Mouse (Mus musculus): ENCODE measurements around the gene Stx12. TPM values are rescaled to one million over a fixed set of nuclear protein-coding genes. Genes with fewer than 3 reads are reported as not detected.
"Not testable (repeated sequence)": the region's sequence is repeated elsewhere in the genome, so short reads cannot be mapped to it uniquely, and the experiment has no call there.

Gene Stx12
- 10 to 100 TPM; 35.7 to 37.2 (median 36.6) TPM for polyA plus RNA-seq (2017; shearing (Covaris generic))

DNA sequence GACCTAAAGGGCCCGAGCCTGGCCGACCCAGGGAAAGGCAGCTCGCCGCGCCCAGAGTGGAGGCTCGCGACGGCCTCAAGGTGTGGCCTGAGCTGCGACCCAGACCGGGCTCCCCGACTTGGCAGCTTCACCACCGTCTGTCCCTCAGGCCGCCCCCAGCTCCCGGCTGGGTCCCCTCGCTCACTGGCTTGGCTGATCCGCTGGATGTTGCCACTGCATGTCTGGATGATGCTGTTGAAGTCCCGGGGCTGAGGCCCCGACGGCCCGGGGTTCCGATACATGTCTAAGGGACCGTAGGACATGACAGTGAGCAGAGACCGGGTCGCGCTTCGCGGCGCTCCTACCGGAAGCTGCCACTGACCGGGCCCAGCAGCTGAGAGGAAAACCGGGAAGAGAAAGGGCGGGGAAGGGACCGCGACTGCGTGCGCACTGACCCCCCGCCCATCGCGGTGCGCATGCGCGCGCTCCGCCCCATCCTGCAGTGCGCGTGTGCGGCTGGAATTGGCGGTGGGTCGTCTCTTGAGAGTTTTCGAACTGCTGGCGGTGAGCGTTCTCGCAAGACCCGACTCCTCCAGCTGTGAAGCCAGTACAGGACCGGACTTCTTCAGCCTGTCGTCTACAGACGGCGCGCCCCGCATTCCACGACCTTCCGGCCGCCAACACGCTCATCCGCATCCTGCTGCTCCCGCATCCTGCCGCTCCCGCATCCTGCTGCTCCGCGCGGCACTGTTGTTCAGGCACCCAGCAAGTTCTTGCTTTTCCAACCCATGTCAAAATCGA lies at the start of gene Stx12:
Gene Stx12, minus strand, starts transcription at position 446 of the 780 bp plus-strand sequence.
- peak; percentile 74 for ATAC-seq

DNA sequence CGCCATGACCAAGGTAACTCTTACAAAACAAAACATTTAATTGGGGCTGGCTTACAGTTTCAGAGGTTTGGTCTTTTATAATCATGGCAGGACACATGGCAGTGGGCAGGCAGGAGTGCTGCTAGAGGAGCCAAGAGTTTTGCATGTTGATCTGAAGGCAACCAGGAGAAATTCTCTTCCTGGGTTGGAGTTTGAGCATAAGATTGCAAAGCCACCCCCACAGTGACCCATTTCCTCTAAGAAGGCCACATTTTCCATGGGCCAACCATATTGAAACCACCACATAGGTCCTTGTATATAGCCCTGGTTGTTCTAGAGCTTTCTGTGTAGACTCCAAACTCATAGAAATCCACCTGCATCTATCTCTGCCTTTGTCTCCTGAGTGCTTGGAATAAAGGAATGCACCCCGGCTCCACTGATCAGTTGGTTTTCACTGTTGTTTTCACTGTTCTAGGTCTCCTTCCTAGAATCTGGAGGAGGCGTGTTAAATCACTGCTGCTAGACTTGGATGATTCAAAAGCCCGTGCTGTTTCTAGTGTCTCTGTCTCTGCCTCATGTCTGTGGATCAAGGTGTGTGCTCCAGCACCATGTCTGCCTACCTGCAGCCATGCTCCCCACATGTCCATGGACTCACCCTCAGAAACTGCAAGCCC lies 48.6 kb upstream of the Stx12 start:
- no peak for ATAC-seq

DNA sequence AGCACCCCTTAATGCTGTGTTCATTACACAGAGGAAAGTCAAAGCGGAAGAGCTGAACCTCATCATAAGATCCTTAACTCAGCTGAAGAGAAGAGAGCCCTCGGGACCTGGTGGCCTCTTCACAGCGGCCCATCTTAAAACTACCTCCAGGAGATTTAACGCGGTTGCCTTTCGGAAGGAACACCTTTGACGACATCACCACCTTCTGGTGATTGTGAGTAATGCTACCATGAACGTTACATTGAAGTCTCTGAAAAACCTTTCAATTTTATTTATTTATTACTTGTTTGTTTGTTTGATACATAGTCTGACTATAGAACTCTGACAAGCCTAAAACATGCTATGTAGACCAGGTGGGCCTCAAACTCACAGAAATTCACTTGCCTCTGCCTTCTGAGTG lies 46.5 kb upstream of the Stx12 start:
- peak; percentile 78 for ATAC-seq

DNA sequence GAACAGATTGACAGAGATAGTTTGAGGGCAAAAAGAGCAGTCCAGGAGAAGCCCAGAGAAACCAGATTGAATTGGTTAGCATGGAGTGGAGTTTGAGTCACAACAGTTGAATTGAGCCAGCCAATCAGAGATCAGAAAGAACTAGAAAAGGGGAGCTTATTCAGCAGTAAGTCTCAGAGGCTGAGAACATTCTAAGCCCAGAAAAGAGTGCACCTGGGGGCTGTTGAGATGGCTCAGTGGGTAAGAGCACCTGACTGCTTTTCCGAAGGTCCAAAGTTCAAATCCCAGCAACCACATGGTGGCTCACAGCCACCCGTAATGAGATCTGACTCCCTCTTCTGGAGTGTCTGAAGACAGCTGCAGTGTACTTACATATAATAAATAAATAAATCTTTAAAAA lies 42.2 kb upstream of the Stx12 start:
- not testable (repeated sequence) for ATAC-seq

DNA sequence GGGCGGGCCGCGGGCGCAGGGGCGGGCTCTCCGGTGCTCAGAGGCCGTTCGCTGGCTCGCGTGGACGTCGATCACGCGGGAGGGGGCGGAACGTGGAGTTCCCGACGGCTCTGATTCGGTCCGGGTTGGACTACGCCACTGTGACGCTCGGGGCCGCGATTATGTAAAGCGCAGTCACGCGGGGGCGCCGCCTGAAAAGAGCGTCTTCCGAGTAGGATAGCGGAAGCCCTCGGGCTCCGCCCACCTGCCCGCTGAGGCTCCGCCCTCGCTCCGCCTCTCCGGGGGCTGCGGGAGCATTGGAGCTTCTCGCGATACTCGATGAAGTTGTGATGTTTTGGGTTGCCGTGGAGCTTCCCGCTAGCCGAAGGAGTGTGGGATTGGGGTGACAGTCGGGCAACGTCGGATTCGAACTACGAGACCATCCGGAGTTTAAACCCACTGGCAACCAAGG lies 38.3 kb upstream of the Stx12 start, which contains the start of gene Fam76a:
Gene Fam76a, minus strand, starts transcription at position 1 of the 451 bp plus-strand sequence.
- peak; percentile 97 for ATAC-seq

DNA sequence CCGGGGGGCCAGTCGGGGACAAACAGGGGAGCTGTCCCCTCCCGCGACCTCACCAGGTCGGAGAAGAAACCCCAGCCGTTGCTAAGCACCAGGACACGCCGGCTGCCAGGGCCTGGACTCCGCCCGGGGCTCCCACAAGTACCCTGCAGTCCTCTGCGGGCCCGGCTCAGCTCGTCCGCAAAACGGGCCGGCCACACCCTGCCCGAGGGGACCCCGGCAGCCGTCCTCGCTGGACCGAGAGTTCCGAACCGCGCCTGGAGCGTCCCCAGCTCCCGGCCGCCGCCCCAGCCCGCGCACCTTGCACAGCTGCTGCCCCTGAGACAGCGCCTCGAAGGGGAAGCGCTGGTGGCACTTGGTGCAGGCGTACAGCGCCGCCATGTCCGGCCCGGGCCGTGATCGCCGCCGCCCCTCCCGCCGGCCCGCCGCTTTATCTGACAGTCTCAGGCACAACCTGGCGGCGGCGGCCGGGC lies 37.8 kb upstream of the Stx12 start:
- peak; percentile 11 for ATAC-seq

DNA sequence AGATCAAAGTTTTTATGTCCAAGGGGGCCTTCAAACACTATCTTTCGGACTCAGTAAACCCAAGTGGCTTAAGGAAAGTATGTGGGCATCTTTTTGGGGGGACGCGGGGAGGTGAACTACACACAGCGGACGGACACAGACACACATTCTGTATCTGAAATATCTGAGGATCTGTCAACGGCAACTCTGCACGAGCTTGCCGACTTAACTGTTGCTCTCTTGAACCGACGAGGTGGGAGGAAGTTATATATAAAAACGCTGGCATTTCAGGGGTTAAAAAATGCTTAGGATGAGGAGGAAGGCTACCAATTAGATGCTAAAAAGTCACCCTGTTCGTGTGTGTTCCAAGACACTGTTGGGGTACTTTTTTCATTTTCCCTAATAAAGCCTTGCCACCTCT lies 37.2 kb upstream of the Stx12 start:
- no peak for ATAC-seq

DNA sequence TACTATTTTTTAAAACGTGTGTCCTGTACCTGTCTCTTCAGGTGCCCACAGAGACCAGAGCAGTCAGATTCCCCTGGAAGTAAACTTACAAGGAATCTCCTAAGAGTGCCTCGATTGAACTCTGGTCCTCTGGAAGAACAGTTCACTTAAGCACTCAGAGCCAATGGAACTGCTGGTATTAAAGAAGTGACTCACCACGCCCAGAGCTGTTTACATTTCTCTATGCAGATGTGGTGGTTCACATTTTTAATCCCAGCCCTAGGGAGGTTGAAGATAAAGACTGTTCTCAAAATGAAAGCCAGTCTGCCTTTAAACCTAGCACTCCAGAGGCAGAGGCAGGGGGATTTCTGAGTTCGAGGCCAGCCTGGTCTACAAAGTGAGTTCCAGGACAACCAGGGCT lies 35.9 kb upstream of the Stx12 start:
- no peak for ATAC-seq

DNA sequence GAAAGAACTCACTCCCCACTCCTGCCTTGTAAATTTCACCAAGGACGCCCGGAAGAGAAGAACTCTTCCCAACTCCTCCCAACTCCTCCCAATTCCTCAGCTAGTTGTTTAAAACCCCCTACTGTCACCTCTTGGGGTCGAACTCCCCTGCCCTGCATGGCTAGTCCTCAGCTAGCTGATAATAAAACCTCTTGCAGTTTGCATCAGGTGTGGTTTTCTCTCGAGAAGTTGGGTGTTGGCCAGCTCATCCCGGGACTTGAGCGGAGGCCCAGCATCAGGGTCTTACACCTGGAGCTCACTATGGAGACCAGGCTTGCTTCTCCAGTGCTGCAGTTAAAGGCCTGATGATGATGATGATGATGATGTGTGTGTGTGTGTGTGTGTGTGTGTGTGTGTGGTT lies 34.2 kb upstream of the Stx12 start:
- ATAC-seq = not testable (repeated sequence)

DNA sequence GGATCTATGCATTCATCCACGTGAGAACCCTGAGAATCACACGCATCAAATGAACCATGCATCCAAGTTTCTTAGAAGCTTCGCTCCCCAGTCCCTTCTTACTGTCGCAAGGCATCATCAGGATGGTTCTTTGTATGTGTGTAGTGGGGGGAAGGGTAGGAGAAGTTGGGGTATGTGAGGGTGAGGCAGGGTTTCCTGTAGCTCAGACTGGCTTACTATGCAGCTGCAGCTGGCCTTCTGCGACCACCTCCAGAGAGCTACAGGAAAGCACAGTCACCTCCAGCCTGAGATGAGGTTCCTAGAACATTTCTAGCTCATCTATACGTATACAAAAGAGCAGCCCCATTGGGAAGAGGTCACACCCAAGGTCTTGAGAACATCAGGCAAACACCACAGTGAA lies 27.8 kb upstream of the Stx12 start:
- ATAC-seq = no peak

DNA sequence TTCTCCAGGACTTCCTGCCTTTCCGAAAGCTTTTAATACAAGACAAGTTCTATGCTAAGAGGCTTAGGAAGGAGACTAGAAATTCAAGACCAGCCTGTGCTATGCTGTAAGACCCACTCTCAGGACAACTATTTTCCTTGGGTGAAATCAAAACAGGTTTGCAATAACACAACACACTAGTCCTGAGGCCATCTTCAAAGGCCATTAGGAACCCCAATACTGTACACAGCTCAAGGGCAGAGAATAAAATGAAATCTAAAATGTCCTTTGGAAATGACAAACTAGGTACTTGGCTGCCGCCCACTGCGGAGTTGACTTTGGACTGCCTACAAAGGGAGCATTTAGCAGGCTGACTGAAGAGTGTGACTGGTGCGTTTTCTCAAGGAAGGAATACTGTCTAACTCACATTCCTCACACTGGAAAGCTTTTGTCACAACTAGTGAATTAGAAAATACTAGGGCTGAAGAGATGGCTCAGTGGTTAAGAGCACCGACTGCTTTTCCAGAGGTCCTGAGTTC lies 21.6 kb upstream of the Stx12 start:
- ATAC-seq = no peak

DNA sequence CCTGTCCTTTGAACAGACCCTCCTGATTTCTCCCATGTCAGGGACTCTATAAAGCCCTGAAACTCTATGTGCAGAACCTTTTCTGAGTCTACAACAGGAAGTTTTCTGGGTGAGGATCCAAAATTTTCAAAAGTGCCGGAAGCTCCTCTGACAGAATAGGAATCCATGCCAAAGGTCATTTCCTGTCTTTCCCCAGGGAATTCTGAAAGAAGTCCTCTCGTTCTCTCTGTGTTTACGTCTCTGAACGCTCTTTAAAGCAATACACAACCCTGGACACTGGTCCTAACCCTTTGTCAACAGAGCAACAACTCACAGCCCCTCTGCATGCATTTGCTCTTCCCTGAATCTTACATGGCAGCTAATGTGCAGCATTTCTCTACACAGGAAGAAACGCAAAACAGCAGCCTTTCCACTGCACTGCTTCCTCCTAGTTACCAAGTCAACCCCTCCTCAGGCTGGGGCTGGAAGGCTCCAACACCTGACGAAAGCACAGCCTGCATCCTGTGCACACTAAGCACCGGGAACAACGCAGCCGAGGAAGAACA lies 20.5 kb upstream of the Stx12 start:
- ATAC-seq = no peak

DNA sequence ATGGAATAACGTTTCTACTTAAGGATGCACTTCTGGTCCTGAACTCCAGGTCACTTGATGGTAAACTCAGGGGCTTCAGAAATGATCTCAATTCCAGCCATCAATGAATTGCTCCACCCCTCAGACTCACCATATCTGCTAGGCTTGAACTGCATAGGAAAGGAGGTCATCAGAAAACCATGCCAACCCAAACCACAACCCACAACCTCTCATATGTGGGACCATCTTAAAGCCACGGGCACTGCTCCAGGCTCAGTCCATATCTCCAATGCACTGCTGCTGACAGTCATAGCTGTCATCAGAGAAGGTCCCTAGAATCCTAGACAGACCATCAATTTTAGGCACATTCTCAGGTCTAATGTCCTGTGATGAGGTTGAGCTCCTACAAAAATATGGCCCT lies 19.8 kb upstream of the Stx12 start:
- ATAC-seq = no peak

DNA sequence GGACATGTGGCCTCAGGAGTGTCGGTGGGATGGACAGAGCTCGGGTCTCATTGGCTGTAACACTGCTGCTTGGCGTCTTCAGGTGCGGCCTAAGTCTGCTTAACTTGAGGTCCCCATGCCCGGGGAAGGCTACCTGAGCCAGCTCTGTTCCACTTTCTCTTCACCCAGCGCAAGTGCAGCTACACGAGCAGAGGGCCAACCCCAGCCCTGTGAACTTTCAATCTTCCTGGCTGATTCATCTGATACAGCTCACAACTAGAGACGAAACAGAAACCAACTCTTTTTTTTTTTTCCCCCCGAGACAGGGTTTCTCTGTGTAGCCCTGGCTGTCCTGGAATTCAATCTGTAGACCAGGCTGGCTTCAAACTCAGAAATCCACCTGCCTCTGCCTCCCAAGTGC lies 13.9 kb upstream of the Stx12 start:
- peak; percentile 90 for ATAC-seq

DNA sequence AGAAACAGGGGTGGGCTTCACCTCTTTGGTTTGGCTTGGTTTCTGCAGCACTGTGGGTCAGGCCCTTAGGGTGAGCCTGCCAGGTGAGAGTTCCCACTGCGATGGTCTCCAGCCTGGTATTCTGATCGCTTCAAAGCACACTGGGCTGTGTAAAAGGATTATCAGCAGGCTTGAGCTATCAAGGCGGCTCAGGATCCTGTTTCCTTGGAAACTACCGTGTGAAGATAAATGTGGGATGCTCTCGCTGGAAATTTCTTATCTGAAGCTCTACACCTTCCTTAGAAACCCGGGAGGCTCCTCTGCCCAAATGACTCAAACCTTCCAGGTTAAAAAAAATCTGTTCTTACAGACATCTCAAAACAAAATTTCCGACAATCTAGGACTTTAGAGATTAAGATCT lies 10.1 kb upstream of the Stx12 start:
- ATAC-seq = no peak

DNA sequence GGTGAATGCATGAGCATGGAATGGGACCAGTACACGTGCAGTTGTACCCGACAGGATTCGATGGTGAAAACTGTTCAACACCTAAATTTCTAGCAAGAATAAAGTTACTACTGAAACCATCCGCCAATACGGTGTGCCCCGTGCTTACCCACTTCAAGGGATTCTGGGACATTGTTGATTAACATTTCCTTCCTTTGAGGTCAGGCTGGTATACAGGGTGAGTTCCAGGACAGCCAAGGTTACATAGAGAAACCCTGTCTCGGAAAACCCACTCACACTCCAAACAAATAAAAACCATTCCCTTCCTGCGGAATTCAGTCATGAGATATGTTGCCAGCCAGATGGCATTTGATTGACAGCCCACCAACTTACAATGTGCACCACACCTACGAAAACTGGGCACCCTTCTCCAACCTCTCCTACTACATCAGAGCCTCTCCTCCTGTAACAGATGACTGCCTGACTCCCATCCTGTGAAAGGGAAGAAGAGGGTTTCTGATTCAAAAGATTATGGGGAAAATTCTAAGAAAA lies 600 bp upstream of the Stx12 start:
- peak; percentile 3 for ATAC-seq

DNA sequence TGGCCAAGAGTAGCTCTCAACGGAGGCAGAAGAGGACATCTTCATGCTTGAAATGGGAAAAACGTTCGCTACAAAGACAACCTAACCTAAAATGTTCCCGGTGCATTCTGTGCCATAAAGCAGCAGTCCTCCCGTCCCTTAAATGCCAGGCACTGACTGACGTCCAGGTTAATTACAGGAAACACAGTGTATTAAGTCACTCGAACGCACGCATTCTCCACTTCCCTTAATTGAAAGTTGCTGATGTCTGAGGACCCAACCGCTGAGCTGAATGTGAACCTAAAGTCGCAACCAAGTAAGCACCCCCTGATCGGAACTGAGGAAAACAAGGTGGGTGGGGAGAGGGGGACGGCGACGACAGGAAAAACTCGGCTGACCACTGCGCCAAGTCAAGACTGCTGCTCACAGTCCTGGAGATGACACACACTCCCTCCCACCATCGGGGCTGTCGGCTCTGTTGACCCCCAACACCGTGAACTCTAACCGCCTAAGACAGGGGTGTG lies 697 bp downstream of the Stx12 start:
- ATAC-seq = peak; percentile 36

DNA sequence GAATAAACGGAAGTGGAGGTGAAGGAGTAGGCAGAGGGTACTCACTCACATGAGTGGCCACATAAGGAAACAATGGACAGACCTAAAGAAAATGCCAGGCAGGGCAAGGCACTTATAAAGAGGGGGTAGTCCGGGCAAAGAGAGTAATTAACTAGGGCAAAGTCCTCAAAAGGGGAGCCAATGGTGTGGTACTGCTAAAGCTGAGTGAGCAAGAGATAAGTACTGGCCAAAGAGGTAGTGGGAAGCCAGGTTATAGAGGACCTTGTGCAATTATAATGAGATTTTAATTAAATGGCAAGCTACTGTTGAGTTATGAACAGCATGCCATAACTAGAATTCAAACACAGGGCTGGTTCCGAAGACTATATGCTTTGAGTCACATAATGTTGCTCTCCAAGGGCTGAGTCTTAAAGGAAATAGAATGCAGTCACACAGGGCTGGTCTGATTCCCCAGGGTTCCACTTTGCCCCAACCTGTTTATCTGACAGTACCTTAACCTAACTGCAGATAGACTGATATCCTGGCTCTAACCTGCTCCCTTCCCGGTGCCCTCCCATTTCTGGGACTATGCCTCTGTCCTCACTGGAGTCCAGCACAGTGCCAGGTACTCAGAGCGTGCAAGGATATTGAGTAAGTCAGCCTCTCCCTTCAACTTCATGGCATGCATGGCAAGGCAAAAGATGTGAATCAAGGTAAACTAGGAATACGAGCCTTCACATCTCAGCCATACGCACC lies 9.8 kb downstream of the Stx12 start:
- no peak for ATAC-seq

DNA sequence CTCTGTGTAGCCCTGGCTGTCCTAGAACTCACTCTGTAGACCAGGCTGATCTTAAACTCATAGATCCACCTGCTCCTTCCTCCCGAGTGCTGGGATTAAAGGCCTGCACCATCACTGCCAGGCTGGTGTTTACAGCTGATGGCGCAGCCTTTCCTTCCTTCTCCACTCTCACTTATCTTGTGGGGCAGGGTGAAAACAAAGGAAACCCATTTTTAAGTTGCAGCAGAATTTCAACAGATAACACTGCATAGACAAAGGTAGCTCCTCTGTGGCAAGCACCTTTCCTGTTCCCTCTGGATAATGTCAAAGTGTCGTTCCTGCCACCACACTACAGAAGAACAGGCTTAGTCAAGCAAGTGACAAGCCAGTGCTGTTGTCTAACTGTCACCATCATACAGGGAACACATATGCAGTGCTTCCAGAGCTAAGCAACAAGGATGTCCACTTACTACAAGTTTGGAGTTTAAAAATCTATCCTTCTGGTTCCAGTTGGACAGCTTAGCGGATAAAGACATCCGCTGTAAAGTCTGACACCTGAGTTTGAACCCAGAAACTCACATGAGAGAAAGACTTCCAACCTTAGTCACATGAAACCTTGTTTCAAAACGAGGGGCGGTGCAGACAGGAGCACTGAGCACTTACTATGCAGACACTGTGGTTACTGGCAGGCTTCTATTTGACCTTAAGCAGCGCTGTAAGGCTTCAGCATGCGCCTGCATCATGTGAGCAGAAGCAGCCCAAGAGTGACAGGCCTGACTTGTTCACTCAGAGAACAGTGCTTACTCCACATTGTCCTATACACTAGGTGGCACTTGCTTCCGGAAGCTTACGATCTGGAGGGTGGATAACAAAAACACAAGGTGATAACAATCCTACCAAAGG lies 10.6 kb downstream of the Stx12 start:
- no peak for ATAC-seq

DNA sequence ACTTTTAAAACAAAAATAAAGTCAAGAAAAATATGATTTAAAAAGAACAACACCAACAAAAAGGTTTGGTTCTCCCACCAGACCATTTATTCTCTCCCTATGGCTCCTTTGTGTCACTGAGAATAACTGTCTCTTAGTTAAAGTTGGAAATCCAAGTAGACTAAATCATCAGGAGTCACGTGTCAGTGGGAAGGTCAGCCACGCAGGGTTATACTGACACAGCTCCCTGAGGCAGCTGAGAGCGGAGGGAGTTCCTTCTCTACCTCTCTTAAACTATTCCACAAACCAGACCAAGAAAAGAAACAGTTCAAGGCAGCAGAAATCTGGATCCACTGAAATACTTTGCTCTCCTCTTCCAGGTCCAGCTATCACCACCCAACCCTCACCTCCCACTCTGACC lies 13.2 kb downstream of the Stx12 start:
- no peak for ATAC-seq

DNA sequence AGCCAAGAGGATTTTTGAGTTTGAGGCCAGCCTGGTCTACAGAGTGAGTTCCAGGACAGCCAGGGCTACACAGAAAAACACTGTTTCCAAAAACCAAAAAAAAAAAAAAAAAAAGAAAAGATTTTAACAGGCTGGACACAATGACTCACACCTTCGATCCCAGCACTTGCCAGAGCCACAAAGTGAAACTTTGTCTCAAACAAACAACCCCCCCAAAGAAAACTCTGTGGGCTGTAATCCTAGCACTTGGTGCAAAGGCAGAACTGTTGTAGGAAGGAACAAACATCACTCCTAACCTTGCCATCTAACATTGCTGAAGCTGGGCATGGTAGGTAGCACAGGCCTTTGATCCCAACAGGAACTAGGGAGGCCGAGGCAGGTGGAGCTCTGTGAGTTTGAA lies 19.5 kb downstream of the Stx12 start:
- ATAC-seq = no peak
